Mouse (Mus musculus) neural tube, embryonic 11.5 days (tissue): ENCODE results near the gene Wdr48. TPM values are rescaled to one million over a fixed set of nuclear protein-coding genes. Genes with fewer than 3 reads are reported as not detected.

Experiments
- ATAC-seq: fragments of 200-750 bp; cut with Nextera tagmentation; 2 replicates; pipeline ENCODE4 v1.8.0; 2017; ENCODE audit warnings: moderate number of reproducible peaks, mild to moderate bottlenecking, moderate TSS enrichment, moderate library complexity; ENCODE audit not compliant: insufficient read depth, low FRiP score, low TSS enrichment
- DNase-seq: peaks from one replicate; pipeline ENCODE4 v3.0.0-alpha.2; 2015; ENCODE audit warnings: low spot score
- H3K27ac ChIP-seq: fragments of 300-500 bp; sonication (generic); 2 replicates; pipeline ENCODE4 v1.5.1; 2014; ENCODE audit warnings: low read depth, mild to moderate bottlenecking, low read length
- H3K27me3 ChIP-seq: fragments of 300-500 bp; sonication (generic); 2 replicates; pipeline ENCODE4 v1.6.1; 2014; ENCODE audit warnings: mild to moderate bottlenecking, low read length, mixed read lengths; ENCODE audit not compliant: control insufficient read depth, insufficient read depth
- H3K36me3 ChIP-seq: fragments of 300-500 bp; sonication (generic); 2 replicates; pipeline ENCODE4 v1.6.1; 2014; ENCODE audit warnings: mild to moderate bottlenecking, low read length, moderate library complexity, mixed read lengths; ENCODE audit not compliant: control insufficient read depth, insufficient read depth
- H3K4me1 ChIP-seq: fragments of 300-500 bp; sonication (generic); 2 replicates; pipeline ENCODE4 v1.6.1; 2014; ENCODE audit warnings: low read length, mixed read lengths; ENCODE audit not compliant: control insufficient read depth, insufficient read depth
- H3K4me2 ChIP-seq: fragments of 300-500 bp; sonication (generic); 2 replicates; pipeline ENCODE4 v1.6.1; 2014; ENCODE audit warnings: low read depth, mild to moderate bottlenecking, moderate library complexity
- H3K4me3 ChIP-seq: fragments of 300-500 bp; sonication (generic); 2 replicates; pipeline ENCODE4 v1.5.1; 2014; ENCODE audit warnings: low read depth, low read length
- H3K9ac ChIP-seq: fragments of 300-500 bp; sonication (generic); 2 replicates; pipeline ENCODE4 v1.6.1; 2014; ENCODE audit warnings: mild to moderate bottlenecking, low read length
- H3K9me3 ChIP-seq: fragments of 300-500 bp; sonication (generic); 2 replicates; pipeline ENCODE4 v1.6.1; 2016; ENCODE audit warnings: low read length; ENCODE audit not compliant: control insufficient read depth
- WGBS: fragments of 180-500 bp; shearing (Covaris S2); extraction: QIAGEN DNeasy Blood & Tissue Kit; methylation state at CpG from one replicate; pipeline ENCODE4 v1.1.7; 2014; 5-methylcytosine and 5-hydroxymethylcytosine counted together
- polyA plus RNA-seq: library from polyadenylated mRNA; unstranded; fragments of >200 nt; fragmentation: Nextera tagmentation; extraction: Ambion mirVana; gene quantifications from 2 replicates; pipeline ENCODE4 v1.2.1, GENCODE M21; 2014

Wdr48 gene
- polyA plus RNA-seq, 1 experiment from 2014 or later = 67.2 TPM

DNA sequence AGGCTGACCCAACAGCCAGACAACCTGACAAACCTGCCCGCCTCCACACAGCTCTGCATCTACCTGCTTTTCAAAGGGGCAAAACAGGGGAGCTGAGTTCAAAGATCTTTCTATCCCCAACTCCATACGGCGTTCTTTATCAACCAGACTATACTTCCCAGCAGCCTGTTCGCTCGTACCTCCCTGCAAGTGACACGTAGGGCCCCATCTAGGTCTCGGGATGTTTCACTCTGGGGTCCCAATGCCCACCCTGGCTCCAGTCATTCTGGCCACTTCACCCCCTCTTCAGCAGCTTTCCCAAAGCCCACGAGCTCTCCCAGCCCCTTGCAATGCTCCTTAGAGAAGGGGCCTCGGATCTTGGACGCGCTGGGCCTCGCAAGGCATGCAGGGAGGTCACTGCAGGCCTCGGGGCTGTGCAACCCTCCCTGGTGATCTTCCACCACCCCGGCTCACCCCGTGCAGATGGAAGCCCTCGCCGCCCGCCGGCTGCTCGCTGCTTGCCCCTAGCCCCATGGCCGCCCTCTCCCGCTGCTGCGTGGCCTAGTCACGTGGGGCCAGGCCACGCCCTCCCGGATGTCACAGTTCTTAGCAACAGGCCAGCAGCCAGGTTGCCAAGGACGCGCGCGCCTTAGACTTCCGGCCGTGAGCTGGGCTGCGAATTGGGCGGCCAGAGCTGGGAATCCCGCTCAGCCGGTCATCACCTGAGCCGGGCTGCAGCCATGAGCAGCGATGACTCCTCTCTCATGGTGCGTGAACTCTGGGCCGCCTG lies 42.5 kb downstream of the Wdr48 start, which contains the start of the genes Gorasp1 and Ttc21a:
Gene Gorasp1 (minus strand): TSS at position 561 of the 769 bp plus-strand sequence.
Gene Ttc21a (plus strand): TSS at position 602 of the 769 bp plus-strand sequence.
- Histone ChIP-seq H3K4me1 (0 out of 2 replicates have a peak, but pooled peaks cover 3% of the 10 kb centered on the region), H3K9ac (peak within 1 kb of the TSS; percentile 87), H3K27me3 (no peaks in the 10 kb centered on the region), H3K27ac (no peak within 1 kb of the TSS), H3K4me3 (peak within 1 kb of the TSS; percentile 59), H3K4me2 (peak within 1 kb of the TSS; percentile 85), H3K9me3 (no peaks in the 10 kb centered on the region), H3K36me3 (0 out of 2 replicates have a peak, but pooled peaks cover under 1% of the 10 kb centered on the region)
- ATAC-seq (peak; percentile 97), DNase-seq (peak; percentile 96)
- WGBS = 6% methylated on average over 39 of the region's 40 CpGs

DNA sequence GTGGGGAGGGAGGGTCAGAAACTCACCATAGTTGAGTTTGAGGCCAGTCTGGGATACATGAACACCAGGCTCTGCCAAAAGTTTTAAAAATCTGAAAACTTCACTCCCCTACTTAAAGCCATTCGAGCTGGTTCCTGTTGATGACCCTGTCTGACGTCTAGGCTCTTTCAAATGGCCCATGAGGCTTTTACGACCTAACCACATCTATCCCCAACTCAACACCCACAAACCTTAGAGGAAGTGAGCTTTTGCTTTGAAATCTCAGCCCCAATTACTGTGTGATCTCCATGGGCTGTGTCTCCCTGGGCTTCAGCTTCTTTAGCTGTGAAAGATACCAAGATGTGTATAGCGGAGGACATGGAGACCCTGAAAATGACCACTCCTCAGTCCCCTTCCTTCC lies 43.8 kb downstream of the Wdr48 start:
- DNase-seq (no peak), ATAC-seq (no peak)

DNA sequence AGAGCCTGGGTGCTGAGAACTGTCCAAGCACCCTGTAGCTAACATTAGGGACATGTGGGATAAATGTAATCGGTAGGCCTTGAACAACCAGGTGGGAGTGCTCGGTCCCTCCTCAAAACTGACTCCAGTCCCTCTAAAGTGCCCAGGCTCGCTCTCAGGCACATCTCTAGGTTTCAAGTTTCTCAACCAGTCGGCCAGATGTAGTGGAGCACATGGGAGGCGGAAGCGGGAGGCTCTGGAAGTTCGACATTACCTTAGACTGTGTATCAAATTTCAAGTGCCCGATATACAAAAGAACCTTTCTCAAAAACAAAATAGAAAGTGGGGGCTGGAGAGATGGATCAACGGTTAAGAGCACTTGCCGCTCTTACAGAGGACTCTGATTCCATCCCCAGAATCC lies 45.0 kb downstream of the Wdr48 start:
- Histone ChIP-seq H3K9me3 (no peaks in the 10 kb centered on the region), H3K36me3 (no peaks in the 10 kb centered on the region), H3K27me3 (no peaks in the 10 kb centered on the region), H3K4me3 (no peak overlapping the region), H3K9ac (no peak overlapping the region), H3K4me1 (0 out of 2 replicates have a peak, but pooled peaks cover 3% of the 10 kb centered on the region), H3K4me2 (no peak overlapping the region), H3K27ac (no peak overlapping the region)
- 71% methylated on average over 10 of the region's 10 CpGs for WGBS
- DNase-seq (no peak), ATAC-seq (no peak)

More for the DNA sequence above, 43.8 kb downstream of the Wdr48 start:
- no peaks in the 10 kb centered on the region for H3K9me3 ChIP-seq
- H3K27me3 ChIP-seq = no peaks in the 10 kb centered on the region
- H3K36me3 ChIP-seq = no peaks in the 10 kb centered on the region
- H3K4me2 ChIP-seq = no peak overlapping the region
- 72% methylated on average over 4 of the region's 4 CpGs for WGBS
- H3K4me1 ChIP-seq = 0 out of 2 replicates have a peak, but pooled peaks cover 3% of the 10 kb centered on the region
- no peak overlapping the region for H3K4me3 ChIP-seq
- H3K9ac ChIP-seq = no peak overlapping the region
- H3K27ac ChIP-seq = no peak overlapping the region

DNA sequence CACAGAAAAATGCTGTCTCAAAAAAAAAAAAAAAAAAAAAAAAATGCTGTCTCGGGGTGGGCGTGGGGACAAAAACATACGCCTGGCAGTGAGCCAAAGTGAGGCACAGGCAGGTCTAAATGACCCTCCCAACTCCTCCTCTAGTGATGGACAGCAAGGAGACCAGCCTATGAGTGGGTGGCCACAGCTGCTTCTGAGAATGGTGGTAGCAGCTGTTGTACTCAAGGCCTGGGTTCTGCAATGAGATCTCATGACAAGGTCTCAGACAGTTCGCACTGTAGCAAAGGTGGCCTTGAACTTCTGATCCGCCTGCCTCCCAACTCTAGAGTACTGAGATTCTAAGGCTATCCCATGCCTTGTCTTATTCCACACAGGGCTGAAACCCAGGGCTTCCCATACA lies 46.7 kb downstream of the Wdr48 start:
- H3K27me3 ChIP-seq = no peaks in the 10 kb centered on the region
- no peak overlapping the region for H3K9ac ChIP-seq
- H3K36me3 ChIP-seq = no peaks in the 10 kb centered on the region
- H3K4me2 ChIP-seq = no peak overlapping the region
- H3K27ac ChIP-seq = no peak overlapping the region
- no peak overlapping the region for H3K4me3 ChIP-seq
- 0 out of 2 replicates have a peak, but pooled peaks cover 3% of the 10 kb centered on the region for H3K4me1 ChIP-seq
- no peaks in the 10 kb centered on the region for H3K9me3 ChIP-seq
- ATAC-seq = no peak
- no peak for DNase-seq
- WGBS = 84% methylated on average over 5 of the region's 5 CpGs

DNA sequence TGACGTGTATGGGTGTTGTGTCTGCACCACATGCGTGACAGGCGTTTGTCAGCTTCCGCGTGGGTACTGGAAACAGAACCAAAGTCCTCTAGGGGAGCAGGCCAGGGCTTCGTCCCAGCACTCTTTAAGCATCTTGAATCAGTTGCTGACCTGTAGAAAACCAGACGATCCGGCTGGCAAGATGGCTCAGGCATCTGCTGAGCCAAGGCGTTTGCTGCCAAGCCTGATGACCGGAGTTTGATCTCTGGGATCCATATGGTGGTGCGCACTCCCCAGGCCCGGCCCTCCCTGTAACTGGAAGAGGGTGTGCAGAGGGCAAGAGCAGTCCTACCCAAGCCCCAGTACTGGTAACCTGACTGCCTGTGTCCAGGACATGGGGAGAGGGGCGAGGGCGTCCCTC lies 47.2 kb downstream of the Wdr48 start:
- H3K27me3 ChIP-seq = no peaks in the 10 kb centered on the region
- no peak overlapping the region for H3K4me3 ChIP-seq
- H3K36me3 ChIP-seq = no peaks in the 10 kb centered on the region
- no peak for ATAC-seq
- H3K9me3 ChIP-seq = no peaks in the 10 kb centered on the region
- WGBS = 84% methylated on average over 14 of the region's 14 CpGs
- DNase-seq = no peak
- no peak overlapping the region for H3K4me2 ChIP-seq
- H3K9ac ChIP-seq = no peak overlapping the region
- H3K4me1 ChIP-seq = 0 out of 2 replicates have a peak, but pooled peaks cover 3% of the 10 kb centered on the region
- no peak overlapping the region for H3K27ac ChIP-seq

DNA sequence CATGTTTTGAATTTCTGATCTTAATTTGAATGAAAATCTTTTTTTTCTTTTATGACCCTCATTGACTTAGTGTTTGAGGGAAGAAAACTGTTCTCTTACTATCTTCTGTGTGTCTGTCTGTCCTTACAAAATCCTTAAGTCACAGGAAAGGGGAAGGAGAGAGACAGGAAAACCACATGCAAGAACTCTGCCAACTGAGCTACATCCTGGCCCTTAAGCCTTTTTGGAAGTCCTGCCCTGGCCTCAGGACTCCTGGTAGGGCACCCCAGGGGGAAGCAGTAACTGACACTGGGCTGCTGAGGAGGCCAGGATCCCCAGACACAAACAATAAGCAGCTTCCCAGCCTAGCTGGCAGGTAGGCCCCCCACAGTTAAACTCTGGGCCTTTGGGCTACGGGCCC lies 48.6 kb downstream of the Wdr48 start:
- Histone ChIP-seq H3K9ac (no peak overlapping the region), H3K27me3 (no peaks in the 10 kb centered on the region), H3K27ac (no peak overlapping the region), H3K4me1 (no peaks in the 10 kb centered on the region), H3K4me3 (no peak overlapping the region), H3K9me3 (no peaks in the 10 kb centered on the region), H3K36me3 (no peaks in the 10 kb centered on the region), H3K4me2 (no peak overlapping the region)
- 73% methylated on average over 1 of the region's 1 CpGs for WGBS
- ATAC-seq (no peak), DNase-seq (no peak)

DNA sequence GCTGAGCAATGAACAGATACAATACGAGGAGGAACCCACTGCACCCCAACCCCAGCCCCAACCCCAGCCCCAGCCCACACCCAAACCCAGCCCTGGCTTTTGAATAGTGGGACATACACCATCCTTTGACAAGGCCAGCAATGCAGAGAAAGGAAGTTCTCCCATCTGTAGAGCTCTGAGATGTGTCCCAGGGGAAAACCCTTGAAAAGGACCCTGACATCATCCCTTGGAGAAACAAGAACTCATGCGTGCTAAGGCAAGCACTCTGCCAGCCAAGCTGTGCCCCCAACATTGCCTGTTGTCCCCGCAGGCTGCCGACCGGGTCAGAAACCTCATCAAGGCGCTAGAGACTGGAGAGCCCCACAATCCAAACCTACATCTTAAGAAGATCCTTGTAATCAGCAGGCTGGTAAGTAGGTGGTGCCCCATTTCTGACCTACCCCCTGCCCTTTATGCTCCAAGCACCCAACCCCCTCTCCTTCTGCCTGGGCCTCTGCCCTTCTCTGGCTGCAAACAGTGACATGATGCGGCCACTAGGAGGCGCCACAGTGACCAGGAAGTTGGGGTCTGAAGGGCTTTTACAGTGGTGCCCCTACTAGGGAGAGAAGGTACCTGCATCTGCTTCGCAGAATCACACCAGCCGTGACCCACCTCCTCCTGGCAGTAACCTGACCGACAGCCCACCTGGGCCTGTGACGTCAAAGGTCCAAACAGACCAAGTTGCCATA lies 50.7 kb downstream of the Wdr48 start:
- Histone ChIP-seq H3K9me3 (no peaks in the 10 kb centered on the region), H3K4me2 (no peak overlapping the region), H3K27ac (no peak overlapping the region), H3K4me3 (no peak overlapping the region), H3K9ac (no peak overlapping the region), H3K36me3 (no peaks in the 10 kb centered on the region), H3K27me3 (no peaks in the 10 kb centered on the region), H3K4me1 (no peaks in the 10 kb centered on the region)
- ATAC-seq (no peak), DNase-seq (no peak)
- WGBS = 73% methylated on average over 12 of the region's 12 CpGs

DNA sequence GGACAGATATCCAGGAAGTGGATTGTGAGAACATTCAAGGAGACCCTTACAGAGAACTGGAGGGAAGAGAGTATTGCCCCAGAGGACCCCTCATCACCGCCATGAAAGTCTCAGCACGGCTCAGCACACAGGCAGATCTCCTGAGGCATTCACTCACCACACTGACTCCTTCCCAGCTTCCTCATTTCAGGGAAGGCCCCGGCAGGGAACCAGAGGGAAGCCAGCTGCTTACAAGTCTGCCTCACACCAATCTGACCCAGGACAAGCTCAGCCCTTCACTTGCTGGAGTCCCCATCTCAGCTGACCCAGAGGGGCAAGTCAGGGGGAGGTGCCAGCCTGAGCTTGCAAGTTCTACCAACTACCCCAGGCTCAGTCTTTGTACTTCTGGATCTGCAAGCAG lies 54.1 kb downstream of the Wdr48 start:
- no peak overlapping the region for H3K27ac ChIP-seq
- no peak for ATAC-seq
- 67% methylated on average over 3 of the region's 3 CpGs for WGBS
- no peaks in the 10 kb centered on the region for H3K36me3 ChIP-seq
- DNase-seq = no peak
- H3K4me3 ChIP-seq = no peak overlapping the region
- no peaks in the 10 kb centered on the region for H3K9me3 ChIP-seq
- no peaks in the 10 kb centered on the region for H3K27me3 ChIP-seq
- H3K4me2 ChIP-seq = no peak overlapping the region
- no peaks in the 10 kb centered on the region for H3K4me1 ChIP-seq
- H3K9ac ChIP-seq = no peak overlapping the region
